Mouse (Mus musculus) T-cell, adult 2 months (primary cell): ENCODE data around the gene Rab20.
"Not testable (repeated sequence)": the region's sequence is repeated elsewhere in the genome, so short reads cannot be mapped to it uniquely, and the experiment has no call there.

ENCODE experiments used
- DNase-seq: peaks from one replicate; pipeline ENCODE4 v3.0.0; 2022; ENCODE audit warnings: low spot score

Gene Rab20

GRCm38 (mm10) chr8:11479591-11479990, 1.1 kb upstream of the Rab20 start:
- DNase-seq = no peak

GRCm38 (mm10) chr8:11478807-11479527, 457 bp upstream of the Rab20 start:
- DNase-seq = no peak

GRCm38 (mm10) chr8:11477178-11477553, 1.3 kb downstream of the Rab20 start:
- DNase-seq = no peak

- no peak for DNase-seq
These were observed 2.0 kb downstream of the Rab20 start for GRCm38 (mm10) chr8:11476338-11477177.

- no peak for DNase-seq
These were observed 2.6 kb downstream of the Rab20 start for GRCm38 (mm10) chr8:11475876-11476275.

GRCm38 (mm10) chr8:11475397-11475796, 3.1 kb downstream of the Rab20 start:
- no peak for DNase-seq

GRCm38 (mm10) chr8:11473072-11473471, 5.4 kb downstream of the Rab20 start:
- no peak for DNase-seq

- no peak for DNase-seq
These were observed 7.2 kb downstream of the Rab20 start for GRCm38 (mm10) chr8:11471309-11471708.

- no peak for DNase-seq
These were observed 7.8 kb downstream of the Rab20 start for GRCm38 (mm10) chr8:11470694-11471093.

GRCm38 (mm10) chr8:11469095-11469494, 9.4 kb downstream of the Rab20 start:
- DNase-seq = no peak

- not testable (repeated sequence) for DNase-seq
These were observed 12.0 kb downstream of the Rab20 start for GRCm38 (mm10) chr8:11466528-11466927.

GRCm38 (mm10) chr8:11465619-11466018, 12.9 kb downstream of the Rab20 start:
- no peak for DNase-seq

- DNase-seq = no peak
These were observed 13.9 kb downstream of the Rab20 start for GRCm38 (mm10) chr8:11464707-11464964.

GRCm38 (mm10) chr8:11463889-11464706, 14.4 kb downstream of the Rab20 start:
- peak; percentile 42 for DNase-seq

- no peak for DNase-seq
These were observed 15.0 kb downstream of the Rab20 start for GRCm38 (mm10) chr8:11463541-11463888.

- no peak for DNase-seq
These were observed 15.9 kb downstream of the Rab20 start for GRCm38 (mm10) chr8:11462641-11463040.

- no peak for DNase-seq
These were observed 16.7 kb downstream of the Rab20 start for GRCm38 (mm10) chr8:11461847-11462246.

- DNase-seq = no peak
These were observed 17.6 kb downstream of the Rab20 start for GRCm38 (mm10) chr8:11460934-11461333.

GRCm38 (mm10) chr8:11459016-11459415, 19.5 kb downstream of the Rab20 start:
- DNase-seq = no peak

GRCm38 (mm10) chr8:11457981-11458836, 20.3 kb downstream of the Rab20 start:
- no peak for DNase-seq

- DNase-seq = no peak
These were observed 21.2 kb downstream of the Rab20 start for GRCm38 (mm10) chr8:11457278-11457677.

- no peak for DNase-seq
These were observed 24.3 kb downstream of the Rab20 start for GRCm38 (mm10) chr8:11454228-11454627.
